Mouse (Mus musculus) liver, postnatal 0 days (tissue): ENCODE data around the gene Acbd3.

Experiments used
- CTCF ChIP-seq: sonication (generic); IDR thresholded peaks from 2 replicates; pipeline ENCODE4 v1.5.1; 2016; ENCODE audit warnings: antibody characterized with exemption, low read depth
- EP300 ChIP-seq: IDR thresholded peaks from 2 replicates; pipeline ENCODE4 v1.6.1; 2016; ENCODE audit warnings: antibody characterized with exemption, low read depth, mild to moderate bottlenecking

DNA sequence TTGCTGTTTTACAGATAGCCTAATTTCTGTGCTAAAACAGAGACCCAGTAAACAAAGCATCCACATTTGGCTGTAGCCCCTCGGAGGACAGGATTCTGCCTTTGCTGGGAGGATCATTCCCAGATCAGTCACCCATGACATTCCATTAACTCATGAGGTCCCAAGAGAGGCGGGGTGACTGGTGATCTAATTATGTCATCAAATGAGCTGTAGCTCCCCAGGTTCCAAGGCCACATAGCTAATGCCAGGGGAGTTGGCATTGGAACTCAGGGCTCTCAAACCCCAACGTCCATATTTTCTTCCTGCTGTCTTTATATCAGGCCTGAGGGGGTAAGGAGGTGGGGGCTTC, 57.7 kb downstream of the Acbd3 start:
- no peak for TF ChIP-seq CTCF
- TF ChIP-seq EP300: no peak
